Mouse (Mus musculus) NIH3T3 (cell line): ENCODE measurements around the gene Cel.

Experiments used
- DNase-seq: peaks from one replicate; pipeline ENCODE4 v3.0.0-alpha.2; 2012; ENCODE audit warnings: low read depth

Gene Cel

DNA sequence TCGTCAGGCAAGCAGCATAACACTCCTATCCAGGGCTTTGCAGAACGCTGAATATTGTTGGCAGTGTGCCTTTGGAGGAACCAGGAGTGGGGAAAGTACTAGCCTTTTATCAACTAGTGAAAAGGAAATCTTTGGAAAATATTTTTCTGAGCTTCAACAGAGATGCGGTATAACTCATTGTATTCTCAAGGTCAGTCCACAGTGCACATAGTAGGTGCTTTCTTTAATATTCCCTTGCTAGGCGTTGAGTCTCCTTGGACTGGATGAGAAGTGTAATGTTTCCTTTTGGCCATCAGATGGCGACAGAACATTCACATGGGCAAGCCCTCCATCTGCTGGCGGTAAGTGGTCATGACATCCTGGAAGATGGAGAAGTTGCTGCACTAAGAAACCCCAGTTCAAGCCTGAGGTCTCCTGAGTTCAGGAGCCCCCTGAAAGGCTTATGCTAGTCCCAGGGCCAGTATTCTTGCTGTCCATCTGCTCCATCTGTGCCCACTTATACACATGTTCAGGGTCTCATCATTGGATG is 21.9 kb upstream of the Cel start:
- peak; percentile 92 for DNase-seq

- DNase-seq = no peak
Measured at GRCm38 (mm10) chr2:28583651-28584050, 20.4 kb upstream of the Cel start, which contains the start of gene Gtf3c5. TSS of gene Gtf3c5 (minus strand) at chr2:28583751.

GRCm38 (mm10) chr2:28582647-28583353 is 19.6 kb upstream of the Cel start:
- DNase-seq = peak; percentile 94

DNA sequence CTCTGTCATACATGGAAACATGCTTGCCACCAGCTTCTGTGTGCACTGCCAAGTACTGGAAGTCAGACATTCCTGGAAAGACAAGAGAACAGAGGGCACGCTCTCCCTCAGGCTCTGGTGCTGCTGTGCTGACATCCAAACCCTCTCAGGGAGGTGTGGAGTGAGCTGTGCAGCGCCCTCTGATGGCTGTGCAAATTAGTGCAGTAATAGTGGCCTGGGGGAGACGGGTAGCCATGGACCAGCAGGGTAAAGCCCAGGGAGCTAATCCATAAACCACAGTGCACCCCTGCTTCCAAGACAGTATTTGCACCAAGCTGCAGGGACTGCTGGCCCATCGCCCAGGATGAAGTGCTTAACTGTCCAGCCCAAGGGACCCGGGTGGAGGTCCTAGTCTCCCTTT is 14.8 kb upstream of the Cel start:
- DNase-seq = peak; percentile 60

GRCm38 (mm10) chr2:28576815-28577214 is 13.6 kb upstream of the Cel start:
- DNase-seq = peak; percentile 94

DNA sequence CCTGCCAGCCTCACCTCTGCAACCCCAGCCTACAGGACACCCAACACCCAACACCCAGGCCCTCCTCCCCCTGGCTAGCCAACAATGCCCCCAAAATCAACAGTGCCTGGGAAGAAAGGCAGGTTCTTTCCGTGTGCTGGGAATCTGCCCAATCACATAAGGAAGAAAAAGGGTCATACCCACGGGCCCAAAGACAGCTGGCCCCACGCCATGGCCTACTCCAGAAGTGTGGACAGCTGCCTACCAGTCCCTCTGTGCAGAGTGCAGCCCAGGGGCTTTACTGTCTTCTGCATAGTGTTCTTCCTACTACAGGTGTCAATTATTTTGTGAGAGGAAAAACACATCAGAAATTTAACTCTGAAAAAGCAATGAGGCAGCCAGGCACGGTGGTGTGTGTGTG is 12.1 kb upstream of the Cel start:
- DNase-seq = peak; percentile 34

- peak; percentile 47 for DNase-seq
Measured at GRCm38 (mm10) chr2:28569903-28570302, 6.7 kb upstream of the Cel start.

DNA sequence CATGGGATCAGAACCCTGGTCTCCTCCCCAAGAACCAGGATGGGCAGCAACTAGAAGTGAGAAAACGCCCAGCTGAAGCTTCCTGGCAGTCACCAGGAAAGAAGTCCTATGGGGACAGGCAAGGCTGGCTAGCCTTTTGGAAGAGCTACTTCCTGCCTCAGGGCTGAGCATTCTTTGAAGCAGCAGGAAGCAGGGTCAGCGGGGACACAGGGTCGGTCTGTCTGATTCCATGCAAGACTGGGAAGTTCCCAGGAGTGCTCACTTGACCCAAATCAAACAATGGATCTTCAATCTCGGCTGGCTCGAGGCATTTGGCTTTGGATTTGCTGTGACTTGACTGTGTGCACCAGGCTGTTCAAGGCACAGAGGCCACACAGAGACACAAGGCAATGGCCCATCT is 3.3 kb upstream of the Cel start:
- DNase-seq = no peak

DNA sequence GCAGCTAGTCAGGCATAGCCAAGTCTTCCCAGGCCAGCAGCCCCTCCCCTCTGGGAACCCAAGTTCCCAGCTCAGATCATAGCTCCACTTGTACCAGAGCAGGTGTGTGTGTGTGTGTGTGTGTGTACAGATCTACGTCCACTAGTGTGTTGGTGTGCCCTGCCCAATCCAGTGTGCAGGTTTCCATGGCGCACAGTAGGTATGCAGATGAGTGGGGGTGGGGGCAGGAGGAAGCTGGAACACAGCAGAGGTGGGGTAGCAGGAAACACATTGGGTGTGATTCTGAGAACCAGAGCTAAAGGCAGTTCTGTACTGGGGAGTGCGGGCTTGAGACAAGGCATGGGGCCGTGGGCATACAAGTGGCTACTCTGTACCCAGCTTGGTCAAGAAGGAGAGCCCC is 1.2 kb upstream of the Cel start:
- DNase-seq = no peak

DNA sequence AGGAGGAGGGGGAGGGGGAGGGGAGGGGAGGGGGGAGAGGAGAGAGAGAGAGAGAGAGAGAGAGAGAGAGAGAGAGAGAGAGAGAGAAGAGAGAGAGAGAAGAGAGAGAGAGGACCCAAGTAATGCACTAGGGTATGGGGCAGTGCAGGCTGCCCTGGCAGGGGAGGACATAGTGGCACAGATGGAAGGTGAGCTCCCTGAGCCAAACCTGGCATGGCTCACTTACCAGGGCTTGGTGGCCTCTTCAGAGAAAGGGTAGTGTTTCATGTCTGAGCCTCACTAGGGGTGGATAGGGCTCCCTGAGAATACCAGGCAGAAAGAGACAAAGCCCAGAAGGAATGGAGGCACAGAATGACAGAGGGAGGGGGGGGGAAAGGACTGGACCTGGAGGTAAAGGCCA is 627 bp upstream of the Cel start:
- DNase-seq = no peak

GRCm38 (mm10) chr2:28557452-28557851 is 5.8 kb downstream of the Cel start:
- DNase-seq = no peak

DNA sequence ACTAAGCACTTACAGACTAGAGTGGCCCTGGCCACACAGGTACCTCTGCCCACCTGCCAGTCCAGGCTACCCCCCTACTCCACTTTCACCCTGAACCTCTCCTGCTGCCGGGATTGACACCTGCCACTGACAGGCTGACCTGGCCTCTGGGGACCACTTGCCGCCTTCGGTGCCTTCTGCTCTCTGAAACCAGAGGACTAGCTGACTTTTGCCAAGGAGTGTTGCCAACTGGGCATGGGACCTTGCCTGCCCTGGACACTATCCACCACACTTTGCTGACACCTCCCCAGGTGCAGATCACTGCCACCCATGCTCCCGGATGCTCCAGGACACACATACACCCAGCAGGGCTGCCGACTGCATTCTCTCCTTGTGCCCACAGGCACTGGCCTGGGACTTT is 10.9 kb downstream of the Cel start:
- DNase-seq = no peak

GRCm38 (mm10) chr2:28549157-28549556 is 14.0 kb downstream of the Cel start:
- no peak for DNase-seq

DNA sequence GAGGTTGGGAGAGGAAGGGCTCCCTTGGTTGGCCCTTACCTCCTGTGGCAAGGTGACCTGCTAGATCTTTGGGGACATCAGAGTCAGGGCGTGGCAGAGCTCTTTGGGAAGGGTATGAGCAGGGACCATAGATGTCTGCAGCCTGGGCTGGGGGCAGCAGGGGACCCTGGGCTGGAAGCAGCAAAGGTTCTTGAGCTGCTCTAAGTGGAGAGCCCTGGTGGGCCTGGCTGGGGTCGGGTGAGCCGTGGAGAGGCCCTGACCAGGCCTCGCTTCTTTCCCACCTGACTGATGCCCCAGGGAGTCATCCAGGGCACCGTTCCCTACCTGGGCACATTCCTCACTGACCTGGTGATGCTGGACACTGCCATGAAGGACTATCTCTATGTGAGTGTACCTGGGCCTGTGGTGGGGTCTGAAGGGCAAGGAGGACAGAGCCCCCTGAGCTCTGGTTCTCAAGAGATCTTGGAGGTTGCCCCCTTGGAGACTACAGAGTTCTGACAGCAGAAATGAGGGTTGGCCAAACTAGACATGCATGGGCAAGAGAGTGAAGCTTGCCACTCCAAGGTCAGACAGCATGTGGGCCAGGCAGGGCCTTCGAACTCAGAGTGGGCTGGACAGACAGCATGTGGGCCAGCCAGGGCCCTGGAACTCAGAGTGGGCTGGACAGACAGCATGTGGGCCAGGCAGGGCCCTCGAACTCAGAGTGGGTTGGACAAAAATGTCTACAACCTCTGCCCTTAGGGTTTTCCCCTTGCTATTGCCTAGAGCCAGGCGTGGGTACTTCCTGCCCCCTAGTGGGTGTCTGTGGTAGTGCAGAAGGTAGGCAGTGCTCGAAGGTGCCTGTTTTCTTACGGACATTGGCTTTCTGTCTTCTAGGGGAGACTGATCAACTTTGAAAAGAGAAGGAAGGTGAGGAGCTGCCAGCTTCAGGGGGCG is 15.7 kb downstream of the Cel start:
- DNase-seq = peak; percentile 87

- DNase-seq = no peak
Measured at GRCm38 (mm10) chr2:28546560-28546959, 16.6 kb downstream of the Cel start.

- no peak for DNase-seq
Measured at GRCm38 (mm10) chr2:28545976-28546375, 17.2 kb downstream of the Cel start.

DNA sequence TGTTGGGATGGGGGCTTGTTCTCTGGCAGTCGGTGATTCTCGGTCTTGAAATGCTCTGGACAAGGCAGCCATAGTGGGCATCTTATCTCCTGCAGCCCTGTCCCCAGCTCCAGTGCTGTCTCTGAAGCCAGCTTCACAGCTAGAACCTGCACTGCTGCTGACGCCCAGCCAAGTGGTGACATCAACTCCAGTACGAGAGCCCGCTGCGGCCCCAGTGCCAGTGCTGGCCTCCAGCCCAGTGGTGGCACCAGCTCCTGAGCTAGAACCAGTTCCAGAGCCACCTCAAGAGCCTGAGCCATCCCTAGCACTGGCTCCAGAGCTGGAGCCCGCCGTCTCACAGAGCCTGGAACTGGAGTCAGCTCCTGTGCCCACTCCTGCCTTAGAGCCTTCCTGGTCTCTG is 19.3 kb downstream of the Cel start:
- no peak for DNase-seq

- DNase-seq = no peak
Measured at GRCm38 (mm10) chr2:28540587-28541227, 22.5 kb downstream of the Cel start.

GRCm38 (mm10) chr2:28539949-28540348 is 23.3 kb downstream of the Cel start:
- no peak for DNase-seq

DNA sequence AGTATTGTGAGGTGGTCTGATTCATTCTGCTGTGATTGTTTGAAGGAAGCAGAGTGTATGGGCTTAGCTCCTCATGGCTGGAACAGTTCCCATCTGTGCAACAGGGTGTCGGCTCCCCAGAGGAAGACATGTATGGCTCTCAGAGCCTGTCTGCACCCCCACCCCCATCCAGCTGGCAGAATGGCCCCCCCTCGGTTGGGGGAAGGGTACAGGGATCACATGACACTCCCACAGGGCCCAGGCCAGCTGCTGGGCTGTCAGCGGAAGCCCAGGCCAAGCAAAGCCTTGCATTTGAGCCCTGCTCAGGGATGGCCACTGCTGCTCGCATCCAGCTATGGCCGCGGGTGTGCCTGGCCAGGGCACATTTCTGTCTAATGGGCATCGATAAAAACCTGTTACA is 24.0 kb downstream of the Cel start:
- DNase-seq = peak; percentile 87

DNA sequence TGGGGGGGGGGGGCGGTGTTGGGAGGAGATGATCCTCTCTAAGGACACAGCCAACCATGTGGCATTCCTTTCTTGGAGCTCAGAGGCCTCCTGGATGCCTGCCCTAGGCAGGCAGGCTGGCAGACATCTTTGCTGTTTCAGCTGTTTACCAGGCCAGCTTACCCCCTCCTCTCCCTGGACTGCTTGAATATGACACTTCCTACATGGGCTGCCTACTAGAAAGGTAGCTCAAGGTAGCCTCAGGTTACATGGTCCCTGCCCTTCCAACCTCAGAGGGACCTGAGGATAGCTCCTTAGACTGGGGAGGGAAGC is 24.4 kb downstream of the Cel start:
- peak; percentile 71 for DNase-seq

- DNase-seq = no peak
Measured at GRCm38 (mm10) chr2:28537995-28538816, 25.0 kb downstream of the Cel start.
